ENCODE assay signal across 7 mouse cellular contexts in genomic region chr5:28466760-28467306, GRCm38 (mm10). TPM values are rescaled to one million over a fixed set of nuclear protein-coding genes. Genes with fewer than 3 reads are reported as not detected.
DNase-seq lines count a peak whose midpoint lies in the region; ATAC-seq and TF ChIP-seq lines count a peak whose summit lies in the region.

Shh (minus strand) TSS chr5:28467256.

- peak within 1 kb of the TSS; percentile 98 for H3K27ac ChIP-seq in lung, embryonic 14.5 days (ENCODE audit: low read depth)
- no peak within 1 kb of the TSS for H3K27ac ChIP-seq in hindbrain, embryonic 11.5 days (ENCODE audit: low read depth, low read length)
- H3K27ac ChIP-seq in midbrain, embryonic 14.5 days (replicated peaks; ENCODE audit: low read depth, low read length), result peak within 1 kb of the TSS; percentile 77

- no peak for ATAC-seq in lung, embryonic 14.5 days (ENCODE audit: insufficient read depth)
- no peak for ATAC-seq in hindbrain, embryonic 11.5 days (ENCODE audit: low FRiP score)
- peak; percentile 52; the same call in 1 of the 2 replicates for ATAC-seq in midbrain, embryonic 14.5 days (ENCODE audit: low FRiP score, low TSS enrichment)
- ATAC-seq in megakaryocyte, adult 5-6 weeks (ENCODE audit: poor library complexity, severe bottlenecking), result no peak
- no peak for ATAC-seq in granulocyte monocyte progenitor cell, adult 5-6 weeks (replicated peaks; ENCODE audit: poor library complexity, severe bottlenecking)

- under 1% methylated on average over 31 of the region's 31 CpGs for WGBS in lung, embryonic 14.5 days
- WGBS in hindbrain, embryonic 11.5 days, result under 1% methylated on average over 29 of the region's 31 CpGs
- WGBS in midbrain, embryonic 14.5 days, result under 1% methylated on average over 31 of the region's 31 CpGs

- DNase-seq in lung, embryonic 14.5 days, result peak; percentile 50
- DNase-seq in lung, postnatal 25 days (ENCODE audit: low spot score), result no peak
- peak; percentile 41 for DNase-seq in embryo, embryonic 10 days (ENCODE audit: low spot score)
- DNase-seq in hindbrain, embryonic 11.5 days (ENCODE audit: low spot score), result peak; percentile 53
- peak; percentile 83 for DNase-seq in midbrain, embryonic 14.5 days

- no peaks in the 10 kb centered on the region for H3K4me1 ChIP-seq in lung, embryonic 14.5 days (ENCODE audit: insufficient read depth)
- H3K4me1 ChIP-seq in hindbrain, embryonic 11.5 days (replicated peaks; ENCODE audit: control insufficient read depth, insufficient read depth, low read length), result peaks cover 9% of the 10 kb centered on the region; the same call in 1 of the 2 replicates
- H3K4me1 ChIP-seq in midbrain, embryonic 14.5 days (ENCODE audit: control insufficient read depth, insufficient read depth, low read length), result peaks cover 13% of the 10 kb centered on the region; the same call in 1 of the 2 replicates

- no peaks in the 10 kb centered on the region for H3K36me3 ChIP-seq in lung, embryonic 14.5 days (ENCODE audit: insufficient read depth)
- H3K36me3 ChIP-seq in hindbrain, embryonic 11.5 days (ENCODE audit: control insufficient read depth, insufficient read depth, low read length), result no peaks in the 10 kb centered on the region
- H3K36me3 ChIP-seq in midbrain, embryonic 14.5 days (ENCODE audit: control insufficient read depth, insufficient read depth, low read length), result no peaks in the 10 kb centered on the region

- no peak for TF ChIP-seq CTCF in lung, embryonic 14.5 days (IDR thresholded peaks at IDR 0.05; ENCODE audit: low read depth)

- peak within 1 kb of the TSS; percentile 71 for H3K4me2 ChIP-seq in lung, embryonic 14.5 days
- peak within 1 kb of the TSS; percentile 36 for H3K4me2 ChIP-seq in hindbrain, embryonic 11.5 days (replicated peaks; ENCODE audit: low read depth, low read length)
- peak within 1 kb of the TSS; percentile 84 for H3K4me2 ChIP-seq in midbrain, embryonic 14.5 days (ENCODE audit: low read length)

- peak within 1 kb of the TSS; percentile 71 for H3K9ac ChIP-seq in lung, embryonic 14.5 days
- peak within 1 kb of the TSS; percentile 38; the same call in 1 of the 2 replicates for H3K9ac ChIP-seq in hindbrain, embryonic 11.5 days (ENCODE audit: low read depth, low read length)
- peak within 1 kb of the TSS; percentile 52 for H3K9ac ChIP-seq in midbrain, embryonic 14.5 days (replicated peaks; ENCODE audit: low read length)

- peak within 1 kb of the TSS; percentile 57 for H3K4me3 ChIP-seq in lung, embryonic 14.5 days (ENCODE audit: low read depth, low read length)
- H3K4me3 ChIP-seq in hindbrain, embryonic 11.5 days (ENCODE audit: low read depth, low read length), result peak within 1 kb of the TSS; percentile 46
- H3K4me3 ChIP-seq in midbrain, embryonic 14.5 days (replicated peaks; ENCODE audit: low read depth, low read length), result peak within 1 kb of the TSS; percentile 52

- peaks cover 73% of the 10 kb centered on the region for H3K27me3 ChIP-seq in lung, embryonic 14.5 days (ENCODE audit: insufficient read depth, low read length)
- H3K27me3 ChIP-seq in hindbrain, embryonic 11.5 days (ENCODE audit: control insufficient read depth, insufficient read depth, low read length), result peaks cover 76% of the 10 kb centered on the region
- peaks cover 71% of the 10 kb centered on the region for H3K27me3 ChIP-seq in midbrain, embryonic 14.5 days (ENCODE audit: control insufficient read depth, insufficient read depth, low read length)

- no peaks in the 10 kb centered on the region for H3K9me3 ChIP-seq in lung, embryonic 14.5 days (ENCODE audit: low read depth, low read length)
- no peaks in the 10 kb centered on the region for H3K9me3 ChIP-seq in hindbrain, embryonic 11.5 days (ENCODE audit: control insufficient read depth, low read length)
- no peaks in the 10 kb centered on the region for H3K9me3 ChIP-seq in midbrain, embryonic 14.5 days (ENCODE audit: control insufficient read depth, low read length)

RNA-seq across cellular contexts. Expression of gene Shh, which starts in this region (rescaled TPM):
- 5.9 and 6.3 TPM in 2 replicates for polyA plus RNA-seq in lung, embryonic 14.5 days (2014; fragmentation: Nextera tagmentation; extraction: Ambion mirVana)
- polyA plus RNA-seq in hindbrain, embryonic 11.5 days (2014; fragmentation: Nextera tagmentation; extraction: Ambion mirVana), result 1.6 and 2.7 TPM in 2 replicates
- 0.58 and 1.9 TPM in 2 replicates for polyA plus RNA-seq in midbrain, embryonic 14.5 days (2014; fragmentation: Nextera tagmentation; extraction: Ambion mirVana)
- total RNA-seq in megakaryocyte, adult 5-6 weeks (2015), result not detected in 2 replicates
- total RNA-seq in megakaryocyte, adult 5-6 weeks (2017), result not detected in 2 replicates
- not detected in 2 replicates for total RNA-seq in granulocyte monocyte progenitor cell, adult 5-6 weeks (2014; fragmentation: Nextera tagmentation)
- not detected in 2 replicates for total RNA-seq in granulocyte monocyte progenitor cell, adult 5-6 weeks (2017)
